8 mouse cellular contexts compared by ENCODE assay signal in genomic region chr5:93266883-93267704, GRCm38 (mm10). TPM values are rescaled to one million over a fixed set of nuclear protein-coding genes. Genes with fewer than 3 reads are reported as not detected.
DNase-seq lines count a peak whose midpoint lies in the region; ATAC-seq lines count a peak whose summit lies in the region.

Gene Ccng2 (plus strand): TSS chr5:93267257.

- H3K27me3 ChIP-seq in hindbrain, embryonic 14.5 days (ENCODE audit: control insufficient read depth, insufficient read depth, low read length), result no peaks in the 10 kb centered on the region

- peak within 1 kb of the TSS; percentile 62 for H3K4me2 ChIP-seq in hindbrain, embryonic 14.5 days (replicated peaks)

- no peaks in the 10 kb centered on the region for H3K9me3 ChIP-seq in hindbrain, embryonic 14.5 days (ENCODE audit: control insufficient read depth, low read length)

- H3K4me3 ChIP-seq in hindbrain, embryonic 14.5 days (replicated peaks; ENCODE audit: low read length), result peak within 1 kb of the TSS; percentile 72

- peaks cover 14% of the 10 kb centered on the region for H3K4me1 ChIP-seq in hindbrain, embryonic 14.5 days (replicated peaks; ENCODE audit: control insufficient read depth, insufficient read depth, low read length)

- peak within 1 kb of the TSS; percentile 92 for H3K9ac ChIP-seq in hindbrain, embryonic 14.5 days

- peak within 1 kb of the TSS; percentile 92 for H3K27ac ChIP-seq in hindbrain, embryonic 14.5 days

- WGBS in hindbrain, embryonic 14.5 days, result under 1% methylated on average over 50 of the region's 54 CpGs

- ATAC-seq in hindbrain, embryonic 14.5 days (ENCODE audit: low FRiP score), result peak; percentile 96

- peak; percentile 100 for DNase-seq in R1 (ENCODE audit: low read depth, low spot score)
- DNase-seq in cerebellum, postnatal 25 days, result peak; percentile 95 to 97
- peak; percentile 94 to 96 for DNase-seq in frontal cortex, postnatal 25 days (ENCODE audit: low spot score in 2 of 2)
- peak; percentile 100 for DNase-seq in hindbrain, embryonic 14.5 days (ENCODE audit: low spot score)
- DNase-seq in layer of hippocampus, postnatal 36 days, result peak; percentile 95 to 97
- DNase-seq in lung, postnatal 36 days, result peak; percentile 99
- DNase-seq in retina, postnatal 1 day, result peak; percentile 100
- DNase-seq in urinary bladder, adult 18-20 months (ENCODE audit: low spot score in 2 of 2), result peak; percentile 91 to 95

- H3K36me3 ChIP-seq in hindbrain, embryonic 14.5 days (replicated peaks; ENCODE audit: control insufficient read depth, insufficient read depth), result peaks cover 24% of the 10 kb centered on the region

RNA-seq across cellular contexts. Expression of gene Ccng2, which starts in this region (rescaled TPM):
- 78.3 and 82.0 TPM in 2 replicates for polyA plus RNA-seq in hindbrain, embryonic 14.5 days (2014; fragmentation: Nextera tagmentation; extraction: Ambion mirVana)
- total RNA-seq in layer of hippocampus, postnatal 36 days (2021), result 10 to 100 TPM; 49.1 to 54.8 TPM

Comparison
In these comparisons a context has a peak if more than half of its experiments do, and no peak if none do; other contexts are left out.
1. Peak in every context shown above with its lines: DNase-seq, ATAC-seq, H3K4me3 ChIP-seq and H3K27ac ChIP-seq.